Mouse (Mus musculus): ENCODE results near the gene Hipk4. TPM values are rescaled to one million over a fixed set of nuclear protein-coding genes. Genes with fewer than 3 reads are reported as not detected.

Hipk4 gene
- polyA plus RNA-seq, 1 experiment from 2014 or later, result 0.10 TPM

GRCm38 (mm10) chr7:27486770-27487697, 36.0 kb upstream of the Hipk4 start, which contains the start of gene Sertad1:
Gene Sertad1 (plus strand): TSS chr7:27486910.
- H3K27me3 ChIP-seq (replicated peaks; ENCODE audit: control insufficient read depth, insufficient read depth, low read length), result no peaks in the 10 kb centered on the region
- H3K36me3 ChIP-seq (ENCODE audit: control insufficient read depth, insufficient read depth), result peaks cover 12% of the 10 kb centered on the region
- no peaks in the 10 kb centered on the region for H3K9me3 ChIP-seq (ENCODE audit: control insufficient read depth)
- peak; percentile 69 for TF ChIP-seq CTCF (IDR thresholded peaks at IDR 0.05; ENCODE audit: low read depth)
- peak; percentile 91 for ATAC-seq
- H3K4me3 ChIP-seq (ENCODE audit: low read depth, low read length), result peak within 1 kb of the TSS; percentile 88
- peak within 1 kb of the TSS; percentile 91 for H3K9ac ChIP-seq (ENCODE audit: low read depth, low read length)
- peak within 1 kb of the TSS; percentile 83 for H3K4me2 ChIP-seq (replicated peaks; ENCODE audit: low read depth)
- H3K27ac ChIP-seq (ENCODE audit: low read depth, low read length), result peak within 1 kb of the TSS; percentile 98
- 0 out of 2 replicates have a peak, but pooled peaks cover 3% of the 10 kb centered on the region for H3K4me1 ChIP-seq (replicated peaks; ENCODE audit: control insufficient read depth, insufficient read depth, low read length)
- under 1% methylated on average over 80 of the region's 80 CpGs for WGBS

- under 1% methylated on average over 13 of the region's 13 CpGs for WGBS
- no peak for ATAC-seq
- H3K4me3 ChIP-seq (ENCODE audit: low read depth, low read length), result peak overlapping the region; percentile 88
- no peaks in the 10 kb centered on the region for H3K27me3 ChIP-seq (replicated peaks; ENCODE audit: control insufficient read depth, insufficient read depth, low read length)
- peak overlapping the region; percentile 98 for H3K27ac ChIP-seq (ENCODE audit: low read depth, low read length)
- H3K4me1 ChIP-seq (replicated peaks; ENCODE audit: control insufficient read depth, insufficient read depth, low read length), result 0 out of 2 replicates have a peak, but pooled peaks cover 4% of the 10 kb centered on the region
- H3K9me3 ChIP-seq (ENCODE audit: control insufficient read depth), result no peaks in the 10 kb centered on the region
- peak overlapping the region; percentile 83 for H3K4me2 ChIP-seq (replicated peaks; ENCODE audit: low read depth)
- peaks cover 12% of the 10 kb centered on the region for H3K36me3 ChIP-seq (ENCODE audit: control insufficient read depth, insufficient read depth)
- no peak for TF ChIP-seq CTCF (IDR thresholded peaks at IDR 0.05; ENCODE audit: low read depth)
- peak overlapping the region; percentile 91 for H3K9ac ChIP-seq (ENCODE audit: low read depth, low read length)
Observed at GRCm38 (mm10) chr7:27487740-27488268, 35.3 kb upstream of the Hipk4 start.

GRCm38 (mm10) chr7:27489270-27489869, 33.7 kb upstream of the Hipk4 start:
- H3K9ac ChIP-seq (ENCODE audit: low read depth, low read length), result no peak overlapping the region
- ATAC-seq, result no peak
- WGBS, result 89% methylated on average over 25 of the region's 25 CpGs
- no peaks in the 10 kb centered on the region for H3K27me3 ChIP-seq (replicated peaks; ENCODE audit: control insufficient read depth, insufficient read depth, low read length)
- H3K4me1 ChIP-seq (replicated peaks; ENCODE audit: control insufficient read depth, insufficient read depth, low read length), result 0 out of 2 replicates have a peak, but pooled peaks cover 4% of the 10 kb centered on the region
- H3K4me3 ChIP-seq (ENCODE audit: low read depth, low read length), result no peak overlapping the region
- H3K9me3 ChIP-seq (ENCODE audit: control insufficient read depth), result no peaks in the 10 kb centered on the region
- peaks cover 12% of the 10 kb centered on the region for H3K36me3 ChIP-seq (ENCODE audit: control insufficient read depth, insufficient read depth)
- no peak overlapping the region for H3K4me2 ChIP-seq (replicated peaks; ENCODE audit: low read depth)
- no peak for TF ChIP-seq CTCF (IDR thresholded peaks at IDR 0.05; ENCODE audit: low read depth)
- peak overlapping the region; percentile 93; the same call in 1 of the 2 replicates for H3K27ac ChIP-seq (ENCODE audit: low read depth, low read length)

- Histone ChIP-seq H3K9me3 (ENCODE audit: control insufficient read depth) (no peaks in the 10 kb centered on the region), H3K27ac (ENCODE audit: low read depth, low read length) (peak overlapping the region; percentile 93), H3K9ac (ENCODE audit: low read depth, low read length) (peak overlapping the region; percentile 47), H3K36me3 (ENCODE audit: control insufficient read depth, insufficient read depth) (peaks cover 12% of the 10 kb centered on the region), H3K4me3 (ENCODE audit: low read depth, low read length) (peak overlapping the region; percentile 33), H3K4me1 (replicated peaks; ENCODE audit: control insufficient read depth, insufficient read depth, low read length) (0 out of 2 replicates have a peak, but pooled peaks cover 4% of the 10 kb centered on the region), H3K4me2 (replicated peaks; ENCODE audit: low read depth) (peak overlapping the region; percentile 67), H3K27me3 (replicated peaks; ENCODE audit: control insufficient read depth, insufficient read depth, low read length) (no peaks in the 10 kb centered on the region)
- TF ChIP-seq CTCF (IDR thresholded peaks at IDR 0.05; ENCODE audit: low read depth), result no peak
- 18% methylated on average over 4 of the region's 4 CpGs for WGBS
- ATAC-seq, result no peak
Observed at GRCm38 (mm10) chr7:27490227-27490542, 32.9 kb upstream of the Hipk4 start.

GRCm38 (mm10) chr7:27490543-27491329, 32.3 kb upstream of the Hipk4 start:
- under 1% methylated on average over 32 of the region's 33 CpGs for WGBS
- peak overlapping the region; percentile 33 for H3K4me3 ChIP-seq (ENCODE audit: low read depth, low read length)
- H3K27ac ChIP-seq (ENCODE audit: low read depth, low read length), result peak overlapping the region; percentile 93
- H3K4me2 ChIP-seq (replicated peaks; ENCODE audit: low read depth), result peak overlapping the region; percentile 67
- H3K9me3 ChIP-seq (ENCODE audit: control insufficient read depth), result no peaks in the 10 kb centered on the region
- H3K36me3 ChIP-seq (ENCODE audit: control insufficient read depth, insufficient read depth), result peaks cover 12% of the 10 kb centered on the region
- H3K4me1 ChIP-seq (replicated peaks; ENCODE audit: control insufficient read depth, insufficient read depth, low read length), result 0 out of 2 replicates have a peak, but pooled peaks cover 4% of the 10 kb centered on the region
- H3K9ac ChIP-seq (ENCODE audit: low read depth, low read length), result peak overlapping the region; percentile 47
- ATAC-seq, result peak; percentile 83
- H3K27me3 ChIP-seq (replicated peaks; ENCODE audit: control insufficient read depth, insufficient read depth, low read length), result no peaks in the 10 kb centered on the region
- TF ChIP-seq CTCF (IDR thresholded peaks at IDR 0.05; ENCODE audit: low read depth), result peak; percentile 81

Data from intestine, postnatal 0 days (tissue).